Mouse (Mus musculus): Measurements from ENCODE around the gene Rapgef3. TPM values are rescaled to one million over a fixed set of nuclear protein-coding genes. Genes with fewer than 3 reads are reported as not detected.

The Rapgef3 gene
- total RNA-seq (2021), result 10 to 100 TPM in 1 of 2 experiments, 1 to 10 TPM in 1; 9.8 to 13.6 TPM
- long read RNA-seq, experiment 1, full-length matches to known transcripts, result 10 of 20 reads
- long read RNA-seq, experiment 1, partial matches to known transcripts, result 1 of 20 reads
- long read RNA-seq, experiment 1, other reads (novel, unspliced or antisense), result 9 of 20 reads
- long read RNA-seq, experiment 2, full-length matches to known transcripts, result 8 of 10 reads
- long read RNA-seq, experiment 2, partial matches to known transcripts, result 1 of 10 reads
- long read RNA-seq, experiment 2, other reads (novel, unspliced or antisense), result 1 of 10 reads

- DNase-seq, result peak; percentile 89
- peak within 1 kb of the TSS; percentile 90 for H3K27ac ChIP-seq
- intact Hi-C loops (cut with DNase I), result no loop called here
- TF ChIP-seq CTCF (IDR thresholded peaks at IDR 0.05), result peak; percentile 75
- H3K4me3 ChIP-seq, result peak within 1 kb of the TSS; percentile 82
Observed at GRCm38 (mm10) chr15:97767280-97768186, at the start of gene Rapgef3. Gene Rapgef3, minus strand, starts transcription at chr15:97767972.

GRCm38 (mm10) chr15:97816199-97816994, 48.6 kb upstream of the Rapgef3 start:
- intact Hi-C loops (cut with DNase I), result no loop called here
- peak; percentile 13; the same call in 1 of the 2 replicates for TF ChIP-seq CTCF (IDR thresholded peaks at IDR 0.05)
- Histone ChIP-seq H3K4me3 (no peak overlapping the region), H3K27ac (peak overlapping the region; percentile 20; the same call in 1 of the 2 replicates)
- DNase-seq, result peak; percentile 5

GRCm38 (mm10) chr15:97815254-97815653, 47.5 kb upstream of the Rapgef3 start:
- intact Hi-C loops (cut with DNase I), result no loop called here
- Histone ChIP-seq H3K27ac (peak overlapping the region; percentile 85), H3K4me3 (peak overlapping the region; percentile 34; the same call in 1 of the 2 replicates)
- no peak for DNase-seq
- TF ChIP-seq CTCF (IDR thresholded peaks at IDR 0.05), result no peak

GRCm38 (mm10) chr15:97814703-97815102, 46.9 kb upstream of the Rapgef3 start:
- TF ChIP-seq CTCF (IDR thresholded peaks at IDR 0.05), result no peak
- peak overlapping the region; percentile 85 for H3K27ac ChIP-seq

GRCm38 (mm10) chr15:97813452-97814204, 45.9 kb upstream of the Rapgef3 start:
- no peak for TF ChIP-seq CTCF (IDR thresholded peaks at IDR 0.05)
- Histone ChIP-seq H3K4me3 (peak overlapping the region; percentile 52), H3K27ac (peak overlapping the region; percentile 85)
- DNase-seq, result peak; percentile 81
- intact Hi-C loops (cut with DNase I), result no loop called here

More at GRCm38 (mm10) chr15:97814703-97815102, 46.9 kb upstream of the Rapgef3 start:
- peak overlapping the region; percentile 34 for H3K4me3 ChIP-seq
- intact Hi-C loops (cut with DNase I), result no loop called here
- DNase-seq, result no peak

- TF ChIP-seq CTCF (IDR thresholded peaks at IDR 0.05), result no peak
- intact Hi-C loops (cut with DNase I), result loop anchor here (1.0 kb wide), 1 partner anchor 11 kb away; no protein-coding TSS in a partner anchor
Observed at GRCm38 (mm10) chr15:97812875-97813274, 45.1 kb upstream of the Rapgef3 start.

GRCm38 (mm10) chr15:97812126-97812525, 44.4 kb upstream of the Rapgef3 start:
- TF ChIP-seq CTCF (IDR thresholded peaks at IDR 0.05), result no peak
- H3K4me3 ChIP-seq, result peak overlapping the region; percentile 52
- intact Hi-C loops (cut with DNase I), result loop anchor here (1.0 kb wide), 1 partner anchor 12 kb away; no protein-coding TSS in a partner anchor
- peak overlapping the region; percentile 85 for H3K27ac ChIP-seq
- DNase-seq, result peak; percentile 95

More at GRCm38 (mm10) chr15:97812875-97813274, 45.1 kb upstream of the Rapgef3 start:
- no peak for DNase-seq
- H3K4me3 ChIP-seq, result peak overlapping the region; percentile 52
- peak overlapping the region; percentile 85 for H3K27ac ChIP-seq

GRCm38 (mm10) chr15:97811307-97811706, 43.5 kb upstream of the Rapgef3 start:
- TF ChIP-seq CTCF (IDR thresholded peaks at IDR 0.05), result no peak
- intact Hi-C loops (cut with DNase I), result no loop called here
- no peak for DNase-seq
- H3K27ac ChIP-seq, result peak overlapping the region; percentile 85
- H3K4me3 ChIP-seq, result no peak overlapping the region

GRCm38 (mm10) chr15:97810399-97810798, 42.6 kb upstream of the Rapgef3 start:
- DNase-seq, result no peak
- Histone ChIP-seq H3K27ac (no peak overlapping the region; the same call in 1 of the 2 replicates), H3K4me3 (no peak overlapping the region)
- no peak for TF ChIP-seq CTCF (IDR thresholded peaks at IDR 0.05)
- intact Hi-C loops (cut with DNase I), result loop anchor here (1.0 kb wide), 1 partner anchor 39 kb away; no protein-coding TSS in a partner anchor

GRCm38 (mm10) chr15:97809942-97810341, 42.2 kb upstream of the Rapgef3 start:
- Histone ChIP-seq H3K4me3 (no peak overlapping the region), H3K27ac (peak overlapping the region; percentile 6; the same call in 1 of the 2 replicates)
- peak; percentile 73 for TF ChIP-seq CTCF (IDR thresholded peaks at IDR 0.05)
- DNase-seq, result peak; percentile 73
- intact Hi-C loops (cut with DNase I), result loop anchor here (1.0 kb wide), 1 partner anchor 39 kb away; no protein-coding TSS in a partner anchor

GRCm38 (mm10) chr15:97809206-97809605, 41.4 kb upstream of the Rapgef3 start:
- DNase-seq, result no peak
- H3K27ac ChIP-seq, result no peak overlapping the region
- no peak for TF ChIP-seq CTCF (IDR thresholded peaks at IDR 0.05)
- no peak overlapping the region for H3K4me3 ChIP-seq
- intact Hi-C loops (cut with DNase I), result no loop called here
